Mouse (Mus musculus) brain, embryonic 14.5 days (tissue): ENCODE measurements around the gene Nop2.

ENCODE experiments used
- CTCF ChIP-seq: fragments of 200-500 bp; IDR thresholded peaks from 2 replicates; pipeline ENCODE4 v1.5.1; 2012; ENCODE audit warnings: inconsistent platforms, mild to moderate bottlenecking, moderate library complexity, borderline replicate concordance; ENCODE audit not compliant: insufficient read depth, insufficient read length; ENCODE audit errors: extremely low read depth
- POLR2A ChIP-seq: fragments of 200-500 bp; IDR thresholded peaks from 2 replicates; pipeline ENCODE4 v1.6.1; 2012; ENCODE audit warnings: mild to moderate bottlenecking, inconsistent platforms, borderline replicate concordance; ENCODE audit not compliant: poor library complexity, insufficient read depth, insufficient read length, severe bottlenecking; ENCODE audit errors: extremely low read depth

DNA sequence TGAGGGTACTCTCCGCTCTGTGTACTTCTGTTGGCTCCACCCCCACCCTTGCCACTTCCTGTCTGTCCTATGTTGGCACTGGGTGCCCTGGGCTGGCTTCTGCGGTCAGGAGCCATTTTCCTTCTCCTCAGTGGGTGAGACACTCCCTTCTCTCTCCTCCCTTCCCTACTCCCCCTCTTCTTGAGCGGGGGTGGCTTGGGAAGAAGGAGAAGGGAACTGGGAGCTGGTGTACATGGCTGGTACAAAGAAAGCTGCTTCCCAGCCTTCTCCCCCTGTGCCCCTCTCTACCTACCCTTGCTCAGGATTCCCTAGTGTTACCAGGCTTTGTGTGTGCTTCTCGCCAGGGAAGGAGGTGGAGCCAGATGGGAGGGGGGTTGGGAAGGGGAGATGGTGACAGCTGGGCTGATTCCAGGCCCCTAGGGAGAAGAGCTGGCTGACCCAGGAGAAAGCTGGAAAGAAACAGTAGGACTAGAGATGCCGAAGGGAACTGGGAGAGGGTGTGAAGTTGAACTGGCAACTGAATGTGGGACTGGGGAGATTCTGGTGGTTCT is 32.2 kb upstream of the Nop2 start:
- TF ChIP-seq CTCF: no peak
- no peak for TF ChIP-seq POLR2A
